Mouse (Mus musculus): ENCODE data around the gene Sema6c.

GRCm38 (mm10) chr3:95110911-95111726, 49.1 kb upstream of the Sema6c start, which contains the start of gene Vps72:
- no peak for TF ChIP-seq CTCF (IDR thresholded peaks at IDR 0.05; ENCODE audit: insufficient read depth, low read length)
- TF ChIP-seq POLR2A (IDR thresholded peaks at IDR 0.05; ENCODE audit: borderline replicate concordance, extremely low read depth, low read depth, low read length) = peak; percentile 76; the same call in 1 of the 2 replicates

All from lung, adult 2 months (tissue).